Mouse (Mus musculus) ES-Bruce4 (cell line): ENCODE results near the gene Nipsnap2. TPM values are rescaled to one million over a fixed set of nuclear protein-coding genes. Genes with fewer than 3 reads are reported as not detected.
A peak's percentile ranks its signal among the peaks of the same experiment; 100 is the strongest.
"Not testable (repeated sequence)": the region's sequence is repeated elsewhere in the genome, so short reads cannot be mapped to it uniquely, and the experiment has no call there.

Experiments
- H3K27ac ChIP-seq: 2 replicates; pipeline ENCODE4 v1.5.1; 2012; ENCODE audit warnings: low read length, inconsistent platforms; ENCODE audit not compliant: insufficient read depth
- H3K27me3 ChIP-seq: 2 replicates; pipeline ENCODE4 v1.6.1; 2012; ENCODE audit warnings: mild to moderate bottlenecking, low read length, inconsistent platforms; ENCODE audit not compliant: control insufficient read depth, poor library complexity, insufficient read depth, severe bottlenecking
- H3K36me3 ChIP-seq: 2 replicates; pipeline ENCODE4 v1.6.1; 2012; ENCODE audit warnings: inconsistent platforms, mild to moderate bottlenecking, low read length, moderate library complexity; ENCODE audit not compliant: control insufficient read depth, poor library complexity, insufficient read depth, severe bottlenecking
- H3K4me1 ChIP-seq: one replicate; pipeline ENCODE4 v1.8.1; 2011; ENCODE audit warnings: low read length; ENCODE audit not compliant: control insufficient read depth, insufficient read depth
- H3K4me3 ChIP-seq: 2 replicates; pipeline ENCODE4 v1.5.1; 2011; ENCODE audit warnings: low read depth, mild to moderate bottlenecking, low read length
- H3K9ac ChIP-seq: 2 replicates; pipeline ENCODE4 v1.6.1; 2012; ENCODE audit warnings: low read depth, mild to moderate bottlenecking, inconsistent platforms; ENCODE audit not compliant: poor library complexity, severe bottlenecking
- H3K9me3 ChIP-seq: replicated peaks from 2 replicates; pipeline ENCODE4 v1.6.1; 2012; ENCODE audit warnings: mild to moderate bottlenecking, low read length, inconsistent platforms; ENCODE audit not compliant: control insufficient read depth, poor library complexity, insufficient read depth, severe bottlenecking
- CTCF ChIP-seq: IDR thresholded peaks from one replicate; pipeline ENCODE4 v1.8.1; 2011; ENCODE audit warnings: low read depth, low read length
- EP300 ChIP-seq: IDR thresholded peaks from 2 replicates; pipeline ENCODE4 v1.6.1; 2011; ENCODE audit warnings: low read depth, low read length; ENCODE audit not compliant: insufficient read depth
- POLR2A ChIP-seq: IDR thresholded peaks from one replicate; pipeline ENCODE4 v1.8.1; 2011; ENCODE audit warnings: low read length; ENCODE audit not compliant: insufficient read depth
- polyA plus RNA-seq: library from polyadenylated mRNA; stranded (reverse); fragments of >200 nt; gene quantifications from 2 replicates; pipeline ENCODE4 v1.2.4, GENCODE M21; 2011; ENCODE audit warnings: low read depth; ENCODE audit not compliant: missing spikeins, insufficient read depth, insufficient read length

Gene Nipsnap2
- polyA plus RNA-seq, 1 experiment, result 38.0 TPM

GRCm38 (mm10) chr5:129770443-129771355 lies 45.8 kb downstream of the Nipsnap2 start:
- no peaks in the 10 kb centered on the region for H3K9me3 ChIP-seq
- H3K27me3 ChIP-seq, result no peaks in the 10 kb centered on the region
- peaks cover 1% of the 10 kb centered on the region; the same call in 1 of the 2 replicates for H3K36me3 ChIP-seq
- no peak overlapping the region for H3K4me3 ChIP-seq
- no peak overlapping the region for H3K9ac ChIP-seq
- no peak for TF ChIP-seq CTCF
- no peak for TF ChIP-seq EP300
- no peak for TF ChIP-seq POLR2A
- H3K27ac ChIP-seq, result no peak overlapping the region
- H3K4me1 ChIP-seq, result no peaks in the 10 kb centered on the region

- Histone ChIP-seq H3K27me3 (no peaks in the 10 kb centered on the region), H3K4me3 (no peak overlapping the region)
Observed at GRCm38 (mm10) chr5:129772433-129772832, 47.6 kb downstream of the Nipsnap2 start.

GRCm38 (mm10) chr5:129773330-129773729 lies 48.5 kb downstream of the Nipsnap2 start:
- not testable (repeated sequence) for H3K27me3 ChIP-seq, H3K4me1 ChIP-seq, H3K9ac ChIP-seq, H3K9me3 ChIP-seq, H3K36me3 ChIP-seq, H3K4me3 ChIP-seq, H3K27ac ChIP-seq

More at GRCm38 (mm10) chr5:129772433-129772832, 47.6 kb downstream of the Nipsnap2 start:
- Histone ChIP-seq H3K27ac (no peak overlapping the region), H3K9me3 (no peaks in the 10 kb centered on the region), H3K4me1 (no peaks in the 10 kb centered on the region), H3K36me3 (peaks cover 2% of the 10 kb centered on the region; the same call in 1 of the 2 replicates), H3K9ac (no peak overlapping the region)
- TF ChIP-seq CTCF, result no peak
- TF ChIP-seq EP300, result no peak
- TF ChIP-seq POLR2A, result no peak

- H3K4me3 ChIP-seq, result no peak overlapping the region
- no peaks in the 10 kb centered on the region for H3K27me3 ChIP-seq
- TF ChIP-seq POLR2A, result no peak
- TF ChIP-seq CTCF, result no peak
- TF ChIP-seq EP300, result no peak
- no peaks in the 10 kb centered on the region for H3K9me3 ChIP-seq
- H3K4me1 ChIP-seq, result no peaks in the 10 kb centered on the region
- no peak overlapping the region for H3K9ac ChIP-seq
- 0 out of 2 replicates have a peak, but pooled peaks cover 2% of the 10 kb centered on the region for H3K36me3 ChIP-seq
- no peak overlapping the region for H3K27ac ChIP-seq
Observed at GRCm38 (mm10) chr5:129774661-129775060, 49.8 kb downstream of the Nipsnap2 start.

GRCm38 (mm10) chr5:129778348-129778995 lies 53.6 kb downstream of the Nipsnap2 start:
- no peak overlapping the region for H3K27ac ChIP-seq
- no peaks in the 10 kb centered on the region for H3K9me3 ChIP-seq
- H3K4me1 ChIP-seq, result peaks cover 1% of the 10 kb centered on the region
- TF ChIP-seq CTCF (no peak), POLR2A (no peak), EP300 (no peak)
- H3K9ac ChIP-seq, result peak overlapping the region; percentile 65
- H3K4me3 ChIP-seq, result peak overlapping the region; percentile 79
- 0 out of 2 replicates have a peak, but pooled peaks cover 2% of the 10 kb centered on the region for H3K36me3 ChIP-seq
- no peaks in the 10 kb centered on the region for H3K27me3 ChIP-seq

GRCm38 (mm10) chr5:129778996-129779716 lies 54.3 kb downstream of the Nipsnap2 start:
- Histone ChIP-seq H3K4me1 (peaks cover 1% of the 10 kb centered on the region), H3K9me3 (no peaks in the 10 kb centered on the region), H3K36me3 (0 out of 2 replicates have a peak, but pooled peaks cover 2% of the 10 kb centered on the region), H3K27ac (peak overlapping the region; percentile 29; the same call in 1 of the 2 replicates), H3K27me3 (no peaks in the 10 kb centered on the region), H3K9ac (peak overlapping the region; percentile 65), H3K4me3 (peak overlapping the region; percentile 79)
- peak; percentile 85 for TF ChIP-seq POLR2A
- no peak for TF ChIP-seq CTCF
